Mouse (Mus musculus): Measurements from ENCODE around the gene Gli3.

DNA sequence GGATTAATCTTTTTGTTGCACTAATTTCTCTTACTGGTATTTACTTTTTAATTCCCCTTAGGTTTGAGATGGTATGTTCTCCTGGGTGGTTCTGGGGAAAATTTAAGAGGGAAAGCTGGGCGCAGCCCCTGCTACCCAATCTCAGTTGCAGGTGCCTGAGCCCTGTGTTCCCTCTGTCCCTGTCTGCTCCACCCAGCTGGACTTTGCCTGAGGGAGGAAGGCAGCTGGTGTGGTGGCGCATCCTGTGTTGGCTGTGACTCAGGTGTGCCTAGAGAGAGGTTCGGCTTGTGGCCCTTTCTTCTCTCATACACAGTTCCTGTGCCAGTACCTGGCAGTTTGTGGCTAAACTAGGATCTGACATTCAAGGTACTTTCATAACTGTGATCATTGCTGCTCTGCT lies 74.6 kb downstream of the Gli3 start:
- no peak for TF ChIP-seq CTCF (IDR thresholded peaks at IDR 0.05; ENCODE audit: low read depth, low read length)
- TF ChIP-seq GATA2 (IDR thresholded peaks at IDR 0.05; ENCODE audit: borderline replicate concordance, low read depth, low read length), result no peak
- no peak for TF ChIP-seq GATA1 (IDR thresholded peaks at IDR 0.05; ENCODE audit: borderline replicate concordance, low read length)
- no peak for TF ChIP-seq TAL1 (conservative IDR thresholded peaks at IDR 0.05; ENCODE audit: low read depth, low read length)
